Mouse (Mus musculus): ENCODE results near the gene Plekha3. TPM values are rescaled to one million over a fixed set of nuclear protein-coding genes. Genes with fewer than 3 reads are reported as not detected.

The Plekha3 gene
- 10 to 100 TPM; 19.4 to 21.3 TPM for total RNA-seq (2021)
- 12.8 and 19.2 TPM in 2 replicates for polyA plus RNA-seq (2012; rRNA removed)
- long read RNA-seq, transcript Plekha3-201 (8 exons, 2,534 nt) = major isoform, 20 of 21 reads
- long read RNA-seq, partial matches to known transcripts = 0 of 21 reads
- long read RNA-seq, other reads (novel, unspliced or antisense) = 1 of 21 reads

GRCm38 (mm10) chr2:76674725-76675427, at the start of gene Plekha3:
Gene Plekha3 (plus strand): TSS chr2:76675281.
- H3K27me3 ChIP-seq (ENCODE audit: control insufficient read depth, insufficient read depth, low read length) = no peaks in the 10 kb centered on the region
- peaks cover 7% of the 10 kb centered on the region for H3K4me1 ChIP-seq (ENCODE audit: control insufficient read depth, insufficient read depth, low read length)
- H3K9ac ChIP-seq (ENCODE audit: low read depth, low read length) = peak within 1 kb of the TSS; percentile 79
- peak within 1 kb of the TSS; percentile 81 for H3K4me3 ChIP-seq
- peak within 1 kb of the TSS; percentile 76 for H3K27ac ChIP-seq
- WGBS = 5% methylated on average over 41 of the region's 52 CpGs
- peak; percentile 91 for DNase-seq
- intact Hi-C loops (cut with DNase I) = loop anchor here (2.0 to 10.0 kb wide), 2 partner anchors 16 to 190 kb away; no protein-coding TSS in a partner anchor
- TF ChIP-seq POLR2A (IDR thresholded peaks at IDR 0.05; ENCODE audit: insufficient read depth, low read depth, low read length) = peak; percentile 62
- TF ChIP-seq CTCF (IDR thresholded peaks at IDR 0.05) = no peak
- peaks cover 5% of the 10 kb centered on the region; the same call in 1 of the 2 replicates for H3K36me3 ChIP-seq (ENCODE audit: control insufficient read depth, insufficient read depth, low read length)
- peaks cover 5% of the 10 kb centered on the region for H3K79me2 ChIP-seq (replicated peaks; ENCODE audit: control insufficient read depth, insufficient read depth, low read length)

DNA sequence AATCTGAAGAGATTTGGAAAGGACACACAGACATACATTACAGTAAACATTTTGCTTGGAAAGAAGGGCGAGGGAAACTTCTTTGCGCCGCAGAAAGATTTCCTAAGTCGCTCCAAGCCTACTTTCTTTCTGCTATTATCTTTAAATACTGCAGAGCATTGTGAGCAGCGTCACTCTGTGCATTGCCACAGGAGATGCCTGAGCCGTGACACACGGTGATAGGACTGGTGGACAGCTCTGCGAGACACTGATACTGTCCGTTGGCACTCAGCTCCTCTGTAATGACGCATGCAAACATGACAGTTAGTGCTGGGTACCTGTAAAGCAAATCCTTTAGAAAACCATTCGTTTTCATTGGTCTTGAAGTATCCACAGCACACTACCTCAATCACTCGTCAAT, 44.8 kb upstream of the Plekha3 start:
- 90% methylated on average over 12 of the region's 12 CpGs for WGBS
- Histone ChIP-seq H3K79me2 (replicated peaks; ENCODE audit: control insufficient read depth, insufficient read depth, low read length) (no peaks in the 10 kb centered on the region), H3K36me3 (ENCODE audit: control insufficient read depth, insufficient read depth, low read length) (no peaks in the 10 kb centered on the region; the same call in 1 of the 2 replicates), H3K9ac (ENCODE audit: low read depth, low read length) (no peak overlapping the region), H3K4me1 (ENCODE audit: control insufficient read depth, insufficient read depth, low read length) (no peaks in the 10 kb centered on the region), H3K27ac (no peak overlapping the region), H3K4me3 (no peak overlapping the region), H3K27me3 (ENCODE audit: control insufficient read depth, insufficient read depth, low read length) (no peaks in the 10 kb centered on the region)
- DNase-seq = no peak
- intact Hi-C loops (cut with DNase I) = no loop called here
- TF ChIP-seq POLR2A (IDR thresholded peaks at IDR 0.05; ENCODE audit: insufficient read depth, low read depth, low read length) (no peak), CTCF (IDR thresholded peaks at IDR 0.05) (no peak), EP300 (IDR thresholded peaks at IDR 0.05; ENCODE audit: insufficient read depth, low read depth, low read length) (no peak)

DNA sequence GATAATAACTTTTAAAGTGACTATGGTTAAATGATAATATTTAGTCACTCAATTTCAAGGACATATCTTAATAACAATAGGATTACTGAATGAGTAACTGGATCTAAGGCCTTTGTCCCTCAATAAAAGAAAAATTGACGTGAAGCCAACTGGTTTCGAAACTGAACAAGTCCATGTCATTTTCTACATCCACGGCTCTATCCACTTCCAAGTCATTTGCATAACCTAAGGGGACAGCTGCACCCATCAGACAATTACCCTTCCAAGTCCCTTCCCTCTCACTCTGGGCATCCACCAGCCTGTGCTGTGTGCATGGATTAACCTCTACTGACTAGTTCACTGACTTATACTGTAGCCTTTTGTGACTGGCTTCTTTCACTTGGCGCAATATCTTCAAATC, 43.5 kb upstream of the Plekha3 start:
- no peak overlapping the region for H3K9ac ChIP-seq (ENCODE audit: low read depth, low read length)
- 92% methylated on average over 4 of the region's 4 CpGs for WGBS
- TF ChIP-seq EP300 (IDR thresholded peaks at IDR 0.05; ENCODE audit: insufficient read depth, low read depth, low read length) (no peak), POLR2A (IDR thresholded peaks at IDR 0.05; ENCODE audit: insufficient read depth, low read depth, low read length) (no peak), CTCF (IDR thresholded peaks at IDR 0.05) (no peak)
- no peaks in the 10 kb centered on the region for H3K36me3 ChIP-seq (ENCODE audit: control insufficient read depth, insufficient read depth, low read length)
- no peak overlapping the region for H3K27ac ChIP-seq
- intact Hi-C loops (cut with DNase I) = no loop called here
- no peak for DNase-seq
- H3K4me3 ChIP-seq = no peak overlapping the region
- H3K4me1 ChIP-seq (ENCODE audit: control insufficient read depth, insufficient read depth, low read length) = no peaks in the 10 kb centered on the region
- H3K27me3 ChIP-seq (ENCODE audit: control insufficient read depth, insufficient read depth, low read length) = no peaks in the 10 kb centered on the region
- no peaks in the 10 kb centered on the region for H3K79me2 ChIP-seq (replicated peaks; ENCODE audit: control insufficient read depth, insufficient read depth, low read length)

DNA sequence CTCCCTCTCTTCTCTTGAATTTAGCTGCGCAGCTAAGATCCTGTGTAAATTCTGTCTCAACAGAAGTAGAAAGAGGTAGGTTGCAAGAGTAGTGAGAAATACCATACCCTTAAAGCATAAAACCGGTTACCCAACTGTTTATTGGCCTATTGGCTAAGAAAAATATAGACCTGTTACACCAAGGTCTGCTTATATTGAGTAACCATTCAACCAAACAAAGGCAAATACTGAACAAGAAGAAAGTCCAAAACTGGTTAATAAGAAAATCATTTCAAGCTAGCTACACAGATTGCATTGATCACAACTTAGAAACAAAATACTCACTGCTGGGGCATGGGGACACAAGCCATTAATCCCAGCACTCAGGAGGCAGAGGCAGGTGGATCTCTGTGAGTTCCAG, 35.4 kb upstream of the Plekha3 start:
- no peak for DNase-seq
- H3K4me1 ChIP-seq (ENCODE audit: control insufficient read depth, insufficient read depth, low read length) = no peaks in the 10 kb centered on the region
- peaks cover 2% of the 10 kb centered on the region for H3K36me3 ChIP-seq (ENCODE audit: control insufficient read depth, insufficient read depth, low read length)
- H3K4me3 ChIP-seq = no peak overlapping the region
- H3K9ac ChIP-seq (ENCODE audit: low read depth, low read length) = no peak overlapping the region
- 98% methylated on average over 2 of the region's 2 CpGs for WGBS
- TF ChIP-seq POLR2A (IDR thresholded peaks at IDR 0.05; ENCODE audit: insufficient read depth, low read depth, low read length) (no peak), EP300 (IDR thresholded peaks at IDR 0.05; ENCODE audit: insufficient read depth, low read depth, low read length) (no peak)
- intact Hi-C loops (cut with DNase I) = no loop called here
- no peaks in the 10 kb centered on the region for H3K27me3 ChIP-seq (ENCODE audit: control insufficient read depth, insufficient read depth, low read length)
- no peak overlapping the region for H3K27ac ChIP-seq
- no peaks in the 10 kb centered on the region for H3K79me2 ChIP-seq (replicated peaks; ENCODE audit: control insufficient read depth, insufficient read depth, low read length)

DNA sequence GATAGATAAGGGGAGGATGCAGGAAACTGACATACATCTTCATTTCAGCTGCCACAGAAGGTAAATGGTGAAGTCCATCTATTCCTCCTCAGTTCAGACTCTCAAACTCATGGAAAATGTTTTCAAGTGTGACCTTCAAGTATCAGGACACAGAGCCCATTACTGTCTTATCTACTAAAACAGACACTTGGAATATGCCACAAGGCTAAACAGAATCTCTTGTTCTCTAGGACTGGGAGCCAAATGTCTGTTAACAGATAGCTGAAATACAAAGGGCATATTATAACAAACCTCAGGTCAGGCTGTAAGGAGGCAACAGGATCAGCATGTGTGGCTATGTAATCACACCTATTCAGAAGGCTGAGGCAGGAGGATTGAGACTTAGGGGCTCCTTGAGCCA, 31.3 kb upstream of the Plekha3 start:
- Histone ChIP-seq H3K27me3 (ENCODE audit: control insufficient read depth, insufficient read depth, low read length) (no peaks in the 10 kb centered on the region), H3K36me3 (ENCODE audit: control insufficient read depth, insufficient read depth, low read length) (peaks cover 2% of the 10 kb centered on the region), H3K4me3 (no peak overlapping the region), H3K27ac (no peak overlapping the region), H3K4me1 (ENCODE audit: control insufficient read depth, insufficient read depth, low read length) (no peaks in the 10 kb centered on the region), H3K9ac (ENCODE audit: low read depth, low read length) (no peak overlapping the region), H3K79me2 (replicated peaks; ENCODE audit: control insufficient read depth, insufficient read depth, low read length) (no peaks in the 10 kb centered on the region)
- no peak for TF ChIP-seq EP300 (IDR thresholded peaks at IDR 0.05; ENCODE audit: insufficient read depth, low read depth, low read length)
- TF ChIP-seq CTCF (IDR thresholded peaks at IDR 0.05) = no peak
- no peak for TF ChIP-seq POLR2A (IDR thresholded peaks at IDR 0.05; ENCODE audit: insufficient read depth, low read depth, low read length)
- intact Hi-C loops (cut with DNase I) = no loop called here
- no peak for DNase-seq

- Histone ChIP-seq H3K9ac (ENCODE audit: low read depth, low read length) (peak overlapping the region; percentile 90), H3K79me2 (replicated peaks; ENCODE audit: control insufficient read depth, insufficient read depth, low read length) (no peaks in the 10 kb centered on the region), H3K4me1 (ENCODE audit: control insufficient read depth, insufficient read depth, low read length) (no peaks in the 10 kb centered on the region), H3K4me3 (peak overlapping the region; percentile 85), H3K27me3 (ENCODE audit: control insufficient read depth, insufficient read depth, low read length) (no peaks in the 10 kb centered on the region), H3K27ac (peak overlapping the region; percentile 79), H3K36me3 (ENCODE audit: control insufficient read depth, insufficient read depth, low read length) (no peaks in the 10 kb centered on the region; the same call in 1 of the 2 replicates)
- under 1% methylated on average over 31 of the region's 32 CpGs for WGBS
- TF ChIP-seq CTCF (IDR thresholded peaks at IDR 0.05) = no peak
- no peak for TF ChIP-seq POLR2A (IDR thresholded peaks at IDR 0.05; ENCODE audit: insufficient read depth, low read depth, low read length)
- no peak for TF ChIP-seq EP300 (IDR thresholded peaks at IDR 0.05; ENCODE audit: insufficient read depth, low read depth, low read length)
- no peak for DNase-seq
- intact Hi-C loops (cut with DNase I) = no loop called here
Measured at GRCm38 (mm10) chr2:76647441-76647869, 27.6 kb upstream of the Plekha3 start.
